Mouse (Mus musculus) macrophage (primary cell): ENCODE results near the gene Chadl. TPM values are rescaled to one million over a fixed set of nuclear protein-coding genes. Genes with fewer than 3 reads are reported as not detected.

Source experiments
- H3K27ac ChIP-seq: fragments of 350-480 bp; formaldehyde crosslinking; 2 replicates; pipeline ENCODE4 v1.9.0; 2021
- H3K36me3 ChIP-seq: fragments of 350-480 bp; formaldehyde crosslinking; 2 replicates; pipeline ENCODE4 v1.9.0; 2021; ENCODE audit errors: inconsistent target
- H3K4me3 ChIP-seq: fragments of 350-480 bp; formaldehyde crosslinking; 2 replicates; pipeline ENCODE4 v1.9.0; 2021; ENCODE audit errors: inconsistent target
- H3K79me2 ChIP-seq: fragments of 350-480 bp; formaldehyde crosslinking; 2 replicates; pipeline ENCODE4 v1.9.0; 2021; ENCODE audit errors: inconsistent target
- WGBS: methylation state at CpG from one replicate; pipeline ENCODE4 v1.1.7; 2026; ENCODE audit warnings: inconsistent platforms; ENCODE audit not compliant: missing documents; 5-methylcytosine and 5-hydroxymethylcytosine counted together
- polyA plus RNA-seq: library from polyadenylated mRNA; stranded (reverse); fragments of 250-400 nt; gene quantifications from 3 replicates; pipeline ENCODE4 v1.2.4, GENCODE M21; 2018; ENCODE audit warnings: inconsistent platforms

Gene Chadl
- polyA plus RNA-seq, 1 experiment from 2014 or later, result 0.10 TPM

GRCm38 (mm10) chr15:81693366-81693966 lies 3.6 kb downstream of the Chadl start:
- H3K4me3 ChIP-seq, result no peak overlapping the region
- H3K36me3 ChIP-seq, result no peaks in the 10 kb centered on the region
- no peak overlapping the region for H3K27ac ChIP-seq
- 11% methylated on average over 41 of the region's 41 CpGs for WGBS
- H3K79me2 ChIP-seq, result no peaks in the 10 kb centered on the region

GRCm38 (mm10) chr15:81680301-81680805 lies 16.7 kb downstream of the Chadl start:
- WGBS, result 100% methylated on average over 4 of the region's 4 CpGs
- Histone ChIP-seq H3K4me3 (no peak overlapping the region), H3K79me2 (no peaks in the 10 kb centered on the region), H3K36me3 (peaks cover 34% of the 10 kb centered on the region), H3K27ac (no peak overlapping the region)

- no peak overlapping the region for H3K4me3 ChIP-seq
- no peak overlapping the region for H3K27ac ChIP-seq
- no peaks in the 10 kb centered on the region for H3K79me2 ChIP-seq
- no peaks in the 10 kb centered on the region for H3K36me3 ChIP-seq
- WGBS, result 88% methylated on average over 3 of the region's 3 CpGs
These were observed 20.4 kb downstream of the Chadl start for GRCm38 (mm10) chr15:81676637-81677036.

- peaks cover 11% of the 10 kb centered on the region for H3K79me2 ChIP-seq
- WGBS, result 96% methylated on average over 4 of the region's 4 CpGs
- H3K27ac ChIP-seq, result no peak overlapping the region
- H3K4me3 ChIP-seq, result no peak overlapping the region
- peaks cover 23% of the 10 kb centered on the region for H3K36me3 ChIP-seq
These were observed 26.9 kb downstream of the Chadl start for GRCm38 (mm10) chr15:81670231-81670640.

GRCm38 (mm10) chr15:81666957-81667356 lies 30.1 kb downstream of the Chadl start:
- Histone ChIP-seq H3K4me3 (no peak overlapping the region), H3K36me3 (peaks cover 23% of the 10 kb centered on the region), H3K79me2 (peaks cover 23% of the 10 kb centered on the region), H3K27ac (no peak overlapping the region)
- 87% methylated on average over 10 of the region's 10 CpGs for WGBS

GRCm38 (mm10) chr15:81663697-81664561 lies 33.2 kb downstream of the Chadl start, which contains the start of gene L3mbtl2:
L3mbtl2 (plus strand) TSS chr15:81663889.
- Histone ChIP-seq H3K79me2 (peaks cover 23% of the 10 kb centered on the region), H3K27ac (peak within 1 kb of the TSS; percentile 57), H3K4me3 (peak within 1 kb of the TSS; percentile 99), H3K36me3 (peaks cover 14% of the 10 kb centered on the region)
- 1% methylated on average over 44 of the region's 55 CpGs for WGBS

GRCm38 (mm10) chr15:81663281-81663680 lies 33.8 kb downstream of the Chadl start:
- Histone ChIP-seq H3K79me2 (peaks cover 23% of the 10 kb centered on the region), H3K36me3 (peaks cover 8% of the 10 kb centered on the region), H3K4me3 (peak overlapping the region; percentile 99; the same call in 1 of the 2 replicates), H3K27ac (no peak overlapping the region)
- WGBS, result 89% methylated on average over 8 of the region's 10 CpGs

- Histone ChIP-seq H3K36me3 (no peaks in the 10 kb centered on the region), H3K27ac (no peak overlapping the region), H3K79me2 (peaks cover 23% of the 10 kb centered on the region), H3K4me3 (no peak overlapping the region)
- WGBS, result 100% methylated on average over 2 of the region's 2 CpGs
These were observed 35.4 kb downstream of the Chadl start for GRCm38 (mm10) chr15:81661701-81662100.

GRCm38 (mm10) chr15:81650636-81651035 lies 46.5 kb downstream of the Chadl start:
- Histone ChIP-seq H3K79me2 (no peaks in the 10 kb centered on the region), H3K4me3 (no peak overlapping the region), H3K36me3 (peaks cover 57% of the 10 kb centered on the region), H3K27ac (no peak overlapping the region)
- 90% methylated on average over 6 of the region's 7 CpGs for WGBS

- H3K27ac ChIP-seq, result no peak overlapping the region
- H3K4me3 ChIP-seq, result no peak overlapping the region
- no peaks in the 10 kb centered on the region for H3K79me2 ChIP-seq
- peaks cover 66% of the 10 kb centered on the region for H3K36me3 ChIP-seq
- 91% methylated on average over 8 of the region's 8 CpGs for WGBS
These were observed 47.3 kb downstream of the Chadl start for GRCm38 (mm10) chr15:81649516-81650455.

Other genes with a start within 250 kb of the Chadl start
- 69.0 to 118 TPM (median 86.1 TPM) in 3 replicates for gene Rbx1, start 231.0 kb downstream of the Chadl start, polyA plus RNA-seq
- 31.6 to 55.1 TPM (median 36.1 TPM) in 3 replicates for gene Ep300, start 111.9 kb downstream of the Chadl start, polyA plus RNA-seq
- 10.6 to 21.0 TPM (median 11.6 TPM) in 3 replicates for gene L3mbtl2, start 33.4 kb downstream of the Chadl start, polyA plus RNA-seq
- gene Zc3h7b, start 47.8 kb upstream of the Chadl start, polyA plus RNA-seq, result 10.9 to 21.7 TPM (median 18.2 TPM) in 3 replicates
- gene Rangap1, start 48.2 kb upstream of the Chadl start, polyA plus RNA-seq, result 26.9 to 73.0 TPM (median 33.7 TPM) in 3 replicates
- 18.9 to 44.0 TPM (median 23.6 TPM) in 3 replicates for gene Tef, start 105.1 kb upstream of the Chadl start, polyA plus RNA-seq
- 14.3 to 21.9 TPM (median 18.5 TPM) in 3 replicates for gene Tob2, start 161.5 kb upstream of the Chadl start, polyA plus RNA-seq
- gene Phf5a, start 174.6 kb upstream of the Chadl start, polyA plus RNA-seq, result 24.7 to 37.1 TPM (median 25.5 TPM) in 3 replicates
- gene Aco2, start 175.0 kb upstream of the Chadl start, polyA plus RNA-seq, result 94.9 to 124 TPM (median 116 TPM) in 3 replicates
- 4.7 to 14.4 TPM (median 4.7 TPM) in 3 replicates for gene Polr3h, start 229.0 kb upstream of the Chadl start, polyA plus RNA-seq
- gene Csdc2, start 239.5 kb upstream of the Chadl start, polyA plus RNA-seq, result 0.10 TPM in 1 of 3 replicates, not detected in the others